Mouse (Mus musculus) G1E (cell line): ENCODE measurements around the gene Sigirr.

Source experiments
- CTCF ChIP-seq: IDR thresholded peaks from 2 replicates; pipeline ENCODE4 v1.5.1; 2012; ENCODE audit warnings: low read depth, low read length, inconsistent platforms, mixed read lengths
- GATA1 ChIP-seq: IDR thresholded peaks from 2 replicates; pipeline ENCODE4 v1.6.1; 2012; ENCODE audit warnings: borderline replicate concordance, low read length, inconsistent platforms, mixed read lengths
- GATA2 ChIP-seq: IDR thresholded peaks from 2 replicates; pipeline ENCODE4 v1.6.1; 2012; ENCODE audit warnings: low read depth, low read length, inconsistent platforms, borderline replicate concordance
- POLR2AphosphoS5 ChIP-seq: IDR thresholded peaks from 2 replicates; pipeline ENCODE4 v1.6.1; 2012; ENCODE audit warnings: low read depth, low read length, inconsistent platforms; ENCODE audit not compliant: insufficient replicate concordance

- TF ChIP-seq CTCF (no peak), GATA1 (no peak), POLR2AphosphoS5 (no peak), GATA2 (no peak)
These were observed 48.4 kb downstream of the Sigirr start for GRCm38 (mm10) chr7:141052016-141052415.
